Mouse (Mus musculus) right cerebral cortex, postnatal 36 days (tissue): ENCODE data around the gene Fam198a.

Experiments
- DNase-seq, 2 experiments: peaks; one replicate each; pipeline ENCODE4 v3.0.0; 2022; ENCODE audit warnings: low spot score in 2 of 2, mixed read lengths in 1 of 2

The Fam198a gene

GRCm38 (mm10) chr9:121982214-121982613 lies 31.4 kb downstream of the Fam198a start:
- no peak for DNase-seq

- DNase-seq = no peak
Measured at GRCm38 (mm10) chr9:121982665-121983064, 31.9 kb downstream of the Fam198a start.

GRCm38 (mm10) chr9:121983504-121983903 lies 32.7 kb downstream of the Fam198a start:
- DNase-seq = peak; percentile 51 to 72

GRCm38 (mm10) chr9:121984465-121985461 lies 34.0 kb downstream of the Fam198a start:
- peak; percentile 53 to 57 for DNase-seq

GRCm38 (mm10) chr9:121988910-121989309 lies 38.1 kb downstream of the Fam198a start:
- DNase-seq = no peak

- DNase-seq = no peak
Measured at GRCm38 (mm10) chr9:121989536-121989935, 38.7 kb downstream of the Fam198a start.

GRCm38 (mm10) chr9:121991041-121991440 lies 40.3 kb downstream of the Fam198a start:
- no peak for DNase-seq

- no peak for DNase-seq
Measured at GRCm38 (mm10) chr9:121993047-121993446, 42.3 kb downstream of the Fam198a start.

- DNase-seq = no peak
Measured at GRCm38 (mm10) chr9:121995077-121995476, 44.3 kb downstream of the Fam198a start.

GRCm38 (mm10) chr9:121995508-121996131 lies 44.8 kb downstream of the Fam198a start:
- DNase-seq = peak; percentile 86 to 87

GRCm38 (mm10) chr9:121997010-121997409 lies 46.2 kb downstream of the Fam198a start, which contains the start of gene Pomgnt2:
Pomgnt2 (minus strand) TSS chr9:121997110.
- DNase-seq = no peak

GRCm38 (mm10) chr9:121997978-121998377 lies 47.2 kb downstream of the Fam198a start:
- no peak for DNase-seq

GRCm38 (mm10) chr9:122006175-122006574 lies 55.4 kb downstream of the Fam198a start:
- no peak for DNase-seq

GRCm38 (mm10) chr9:122006609-122007008 lies 55.8 kb downstream of the Fam198a start:
- no peak for DNase-seq

- no peak for DNase-seq
Measured at GRCm38 (mm10) chr9:122008876-122009275, 58.1 kb downstream of the Fam198a start.

GRCm38 (mm10) chr9:122010751-122011150 lies 60.0 kb downstream of the Fam198a start:
- DNase-seq = no peak

GRCm38 (mm10) chr9:122012816-122013215 lies 62.0 kb downstream of the Fam198a start:
- peak; percentile 20 to 30 for DNase-seq

GRCm38 (mm10) chr9:122013629-122014028 lies 62.8 kb downstream of the Fam198a start:
- no peak for DNase-seq

- DNase-seq = peak; percentile 48 to 71
Measured at GRCm38 (mm10) chr9:122014241-122014667, 63.5 kb downstream of the Fam198a start.

GRCm38 (mm10) chr9:122018079-122018478 lies 67.3 kb downstream of the Fam198a start:
- no peak for DNase-seq

GRCm38 (mm10) chr9:122018782-122019395 lies 68.1 kb downstream of the Fam198a start:
- peak; percentile 25 to 40 for DNase-seq

GRCm38 (mm10) chr9:122020321-122020720 lies 69.5 kb downstream of the Fam198a start:
- DNase-seq = no peak
